Mouse (Mus musculus) spleen, postnatal 4 days (tissue): Measurements from ENCODE around the gene Gcm1.

Experiments
- DNase-seq, 2 experiments: peaks; one replicate each; pipeline ENCODE4 v3.0.0; 2022; ENCODE audit warnings: low spot score in 2 of 2

The Gcm1 gene

GRCm38 (mm10) chr9:78051677-78052076, at the start of gene Gcm1:
Gcm1 (plus strand) TSS chr9:78051924.
- no peak for DNase-seq

DNA sequence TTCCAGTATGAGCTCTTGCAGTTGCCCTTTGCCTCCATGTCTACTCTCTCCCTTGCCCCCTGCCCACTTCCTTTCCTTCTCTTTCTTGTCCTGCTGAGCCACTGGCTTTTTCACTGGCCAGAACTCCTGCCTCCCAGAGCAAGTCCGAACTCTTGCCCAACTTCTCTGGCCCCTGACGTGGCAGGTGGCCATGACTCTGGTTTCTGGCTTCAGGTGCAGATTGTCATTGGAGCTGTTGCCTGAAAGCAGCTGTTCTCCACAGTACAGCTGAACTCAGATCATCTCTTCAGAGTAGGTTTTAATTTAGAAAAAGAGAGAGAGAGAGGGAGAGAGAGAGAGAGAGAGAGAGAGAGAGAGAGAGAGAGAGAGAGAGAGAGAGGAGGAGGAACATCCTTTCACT, 48.4 kb upstream of the Gcm1 start:
- no peak for DNase-seq

DNA sequence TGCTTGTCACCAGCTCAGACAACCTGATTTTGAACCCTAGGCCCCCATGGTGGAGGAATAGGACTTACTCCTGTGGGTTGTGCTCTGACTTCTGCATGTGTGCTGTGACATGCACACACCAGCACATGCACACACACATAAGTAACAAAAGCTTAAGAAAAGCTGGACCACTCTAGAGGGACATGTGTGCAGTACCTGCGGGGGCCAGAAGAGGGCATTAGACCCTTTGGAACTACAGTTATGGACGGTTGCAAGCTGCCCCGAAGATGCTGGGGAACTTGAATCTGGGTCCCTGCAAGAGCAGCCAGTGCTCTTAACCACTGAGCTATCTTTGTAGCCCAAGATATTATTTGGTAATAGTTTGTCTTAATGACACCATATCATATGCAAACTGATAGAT, 46.2 kb upstream of the Gcm1 start:
- peak; percentile 57 to 79 for DNase-seq

DNA sequence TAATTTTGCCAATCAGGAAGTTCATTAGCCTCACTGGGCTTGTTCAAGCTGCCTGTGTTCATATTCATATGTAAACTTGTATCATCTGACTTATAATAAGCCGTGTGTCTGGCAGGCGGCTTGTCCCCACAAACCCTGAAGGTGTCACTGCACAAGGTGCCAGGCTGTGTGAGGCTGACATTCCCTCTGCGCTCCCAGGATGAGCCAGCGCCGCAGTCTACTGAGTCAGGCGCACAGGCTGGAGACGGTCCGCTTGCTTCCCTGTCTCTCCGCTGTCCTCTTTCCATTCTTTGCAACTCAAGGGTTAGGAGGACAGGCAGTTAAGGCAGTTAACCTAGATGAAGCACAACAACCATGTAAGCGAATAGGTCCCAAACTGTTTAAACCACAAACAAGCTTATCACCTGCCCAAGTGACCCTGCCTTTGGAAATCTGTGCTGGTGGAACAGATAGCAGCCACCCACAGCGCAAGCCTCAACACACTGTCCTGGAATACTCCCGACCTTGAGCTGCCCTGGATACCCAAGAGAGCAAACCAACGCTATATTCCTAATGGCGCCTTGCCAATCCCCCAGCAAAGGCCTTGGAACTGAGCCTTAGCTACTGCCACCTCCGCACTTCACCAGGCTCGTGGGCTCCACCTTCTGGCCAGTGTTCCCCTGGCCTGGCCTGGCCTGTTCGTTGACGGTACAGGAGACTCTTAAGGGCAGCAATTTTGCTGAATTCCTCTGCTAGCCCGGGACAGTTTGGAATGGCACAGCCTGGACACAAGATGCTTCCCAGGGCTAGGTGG, 45.3 kb upstream of the Gcm1 start:
- peak; percentile 77 to 89 for DNase-seq

DNA sequence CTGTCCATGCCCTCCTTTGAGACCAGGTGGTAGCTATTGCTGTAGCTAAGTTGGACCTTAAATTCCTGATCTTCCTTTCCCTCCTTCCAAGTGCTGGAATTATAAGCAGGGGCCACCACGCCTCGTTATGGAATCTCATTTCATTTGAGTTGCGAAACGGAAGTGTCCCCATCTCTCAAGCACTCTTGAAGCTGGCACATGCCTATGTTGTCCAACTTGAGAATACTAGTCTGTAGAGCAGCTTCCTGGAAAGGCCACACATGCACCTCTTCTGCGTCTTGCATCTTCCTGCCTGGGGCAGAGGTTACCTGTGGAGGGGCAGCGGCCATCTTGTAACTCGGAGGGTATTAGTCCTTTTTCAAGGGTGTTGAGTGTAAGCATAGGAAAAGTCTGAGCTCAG, 42.3 kb upstream of the Gcm1 start:
- no peak for DNase-seq

DNA sequence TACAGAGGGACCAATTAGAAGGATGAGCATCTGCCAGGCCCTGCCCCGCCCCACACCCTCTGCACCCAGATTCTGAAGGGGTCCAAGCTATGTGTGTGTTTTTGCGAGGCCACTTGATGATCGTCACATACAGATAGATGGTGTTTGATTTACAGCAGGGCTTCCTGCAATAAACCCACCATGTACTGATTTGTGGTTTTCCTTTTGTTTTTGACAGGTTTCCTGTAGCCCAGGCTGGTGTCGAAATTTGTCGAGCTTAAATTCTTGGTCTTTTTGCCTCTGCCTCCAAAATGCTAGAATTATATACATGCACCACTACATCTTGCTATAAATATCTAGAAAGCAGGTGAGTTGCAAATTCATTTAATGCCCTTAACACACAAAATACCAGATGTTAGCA, 41.5 kb upstream of the Gcm1 start:
- DNase-seq, result no peak

GRCm38 (mm10) chr9:78010707-78011106, 41.0 kb upstream of the Gcm1 start:
- no peak for DNase-seq

GRCm38 (mm10) chr9:78012066-78012465, 39.7 kb upstream of the Gcm1 start:
- DNase-seq, result no peak

DNA sequence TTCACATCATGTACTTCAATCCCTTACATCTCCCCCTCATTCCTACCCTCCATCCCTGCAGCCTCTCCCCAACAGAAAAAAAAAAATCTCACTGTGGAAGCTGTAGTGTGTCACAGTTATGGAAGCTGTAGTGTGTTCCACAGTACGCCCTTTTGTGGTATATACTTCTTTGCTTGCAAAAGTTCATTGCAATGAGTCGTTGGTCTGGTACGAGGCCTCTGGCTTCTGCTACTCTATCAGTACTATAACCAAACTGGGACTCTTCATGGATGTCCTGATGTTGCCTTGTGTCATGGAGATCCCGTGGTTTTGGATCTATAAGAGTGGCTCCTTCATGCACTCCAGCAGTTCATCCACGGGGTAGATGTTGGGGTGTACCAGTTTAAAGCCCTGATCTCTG, 39.0 kb upstream of the Gcm1 start:
- DNase-seq, result no peak

DNA sequence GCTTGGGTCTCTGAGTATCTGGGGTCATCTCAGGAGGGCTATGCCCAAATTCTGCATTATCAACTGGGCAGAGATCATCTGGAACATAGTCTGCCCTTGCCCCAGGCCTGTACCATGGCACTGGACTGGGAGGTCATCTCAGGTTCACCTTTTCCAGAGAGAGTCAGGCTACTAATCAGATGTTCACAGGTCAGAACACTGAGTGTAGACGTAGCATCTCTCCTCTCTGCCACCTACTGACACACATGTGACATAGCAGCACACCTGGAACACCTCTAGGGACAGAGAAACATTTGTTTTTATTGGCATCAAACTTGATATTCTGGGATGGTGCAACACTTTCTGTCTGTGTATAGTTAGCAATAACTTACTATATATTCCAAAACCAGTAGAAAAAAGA, 37.9 kb upstream of the Gcm1 start:
- DNase-seq, result no peak

GRCm38 (mm10) chr9:78015816-78016215, 35.9 kb upstream of the Gcm1 start:
- DNase-seq, result no peak

DNA sequence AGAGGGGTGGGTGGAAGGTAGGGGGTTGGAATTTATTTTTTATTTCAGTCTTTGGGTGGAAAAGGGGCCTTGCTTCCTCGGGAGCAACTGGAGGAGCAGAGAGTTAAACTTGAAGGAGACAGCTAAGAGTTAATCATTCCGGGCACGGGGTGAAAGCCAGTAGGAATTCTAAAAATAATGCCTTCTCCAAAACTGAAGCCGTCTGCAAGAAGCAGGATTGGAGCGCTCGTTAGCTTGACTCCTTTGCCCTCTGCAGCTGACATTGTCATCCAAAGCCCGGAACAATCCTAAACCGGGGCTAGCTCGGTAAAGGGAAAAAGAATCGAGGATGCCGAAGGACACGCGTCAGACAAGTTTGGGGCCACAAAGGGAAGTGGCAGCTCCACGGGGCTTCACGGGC, 35.4 kb upstream of the Gcm1 start:
- no peak for DNase-seq

DNA sequence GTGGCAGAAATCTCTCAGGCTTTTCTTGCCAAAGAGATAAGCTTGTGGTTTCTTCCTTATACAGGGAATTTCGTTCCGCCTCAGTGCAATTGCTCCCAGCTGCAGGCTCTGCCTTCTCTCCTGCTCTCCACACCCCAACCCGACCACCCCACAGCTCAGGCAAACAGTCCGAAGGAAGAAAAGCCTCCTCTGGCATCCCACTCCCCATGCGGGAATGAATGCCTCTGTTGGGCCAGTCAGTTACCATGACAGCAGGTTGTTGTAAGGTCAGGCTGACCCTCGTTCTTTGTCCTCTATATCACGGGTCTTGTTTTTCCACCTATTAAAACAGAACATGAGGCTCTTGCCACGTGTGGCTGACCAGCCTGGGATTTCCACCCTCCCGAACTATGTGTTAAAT, 30.5 kb upstream of the Gcm1 start:
- no peak for DNase-seq

- DNase-seq, result no peak
These were observed 29.4 kb upstream of the Gcm1 start for GRCm38 (mm10) chr9:78022187-78022945.

DNA sequence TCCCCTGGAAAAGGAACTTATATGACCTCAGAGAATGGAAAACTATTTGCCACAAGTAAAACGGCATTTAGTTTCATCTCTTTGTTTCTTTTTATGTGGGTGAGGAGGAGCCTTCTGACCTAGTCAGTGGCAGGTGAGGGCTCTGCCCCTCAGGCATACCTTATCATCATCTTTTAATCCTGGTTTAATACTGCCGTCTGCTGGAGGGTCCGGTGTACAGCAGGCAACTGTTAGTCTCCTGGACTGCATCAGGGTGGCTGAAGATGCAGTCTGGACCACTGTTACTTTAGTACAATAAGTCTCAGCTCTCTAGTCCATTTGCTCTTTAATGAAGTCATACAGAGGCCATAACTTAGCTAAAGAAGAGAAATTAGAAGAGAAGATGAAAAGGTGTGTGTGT, 26.9 kb upstream of the Gcm1 start:
- DNase-seq, result peak; percentile 44 to 75

GRCm38 (mm10) chr9:78027099-78027498, 24.6 kb upstream of the Gcm1 start:
- no peak for DNase-seq

- no peak for DNase-seq
These were observed 20.8 kb upstream of the Gcm1 start for GRCm38 (mm10) chr9:78030835-78031456.

DNA sequence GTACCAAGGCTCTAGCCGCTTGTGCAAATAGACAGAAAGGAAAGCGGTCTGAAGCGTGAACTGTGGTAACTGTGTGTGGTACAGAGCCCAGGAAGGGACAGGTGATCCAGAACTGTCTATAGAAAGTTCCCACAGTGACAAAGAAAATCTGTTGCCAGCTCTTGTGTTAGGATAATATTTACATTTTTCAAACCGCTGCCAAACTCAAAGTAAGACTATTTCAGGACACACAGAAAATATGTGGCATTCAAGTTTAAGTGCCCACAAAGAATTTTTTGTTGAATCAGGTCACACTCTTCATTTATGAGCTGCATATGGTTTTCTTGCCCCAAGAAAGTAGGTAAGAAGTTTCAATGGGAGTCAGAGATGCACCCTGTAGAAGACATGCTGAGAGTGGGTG, 18.8 kb upstream of the Gcm1 start:
- no peak for DNase-seq

DNA sequence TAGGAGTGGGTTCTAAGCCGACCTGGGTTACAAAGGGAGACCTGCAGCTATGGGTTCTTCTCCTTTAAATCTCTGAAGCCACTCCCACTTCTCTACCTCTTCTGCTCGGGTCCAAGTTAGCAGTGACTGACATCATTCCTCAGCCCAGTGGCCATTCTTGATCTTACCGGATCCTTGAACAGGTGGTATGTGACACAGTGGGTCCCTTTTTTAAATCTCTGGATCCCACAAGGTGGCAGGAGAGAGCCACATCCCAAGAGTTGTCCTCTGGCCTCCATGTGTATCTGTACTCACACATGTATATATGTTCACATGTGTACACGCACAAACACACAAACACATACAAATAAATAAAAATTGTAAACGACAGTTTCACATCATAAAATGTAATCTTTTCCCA, 16.4 kb upstream of the Gcm1 start:
- no peak for DNase-seq

DNA sequence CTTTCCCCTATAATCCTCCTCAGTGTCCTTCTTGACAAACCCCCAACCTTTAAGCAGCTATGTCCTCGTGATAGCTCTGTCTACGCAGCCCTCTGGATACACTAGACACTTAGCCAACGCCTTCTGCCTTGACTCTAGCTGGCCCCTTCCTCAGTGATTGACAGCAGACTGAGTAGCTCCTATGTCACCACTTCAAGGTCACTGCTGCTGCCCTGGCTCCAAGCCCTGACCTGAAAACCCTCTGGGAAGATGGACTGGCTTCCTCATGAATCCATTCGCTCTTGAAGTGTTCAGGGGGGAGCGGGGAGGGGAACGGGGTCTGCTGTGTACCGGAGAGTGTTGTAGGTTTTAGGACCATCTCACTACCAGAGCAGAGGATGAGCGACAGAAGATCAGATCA, 15.9 kb upstream of the Gcm1 start:
- no peak for DNase-seq

DNA sequence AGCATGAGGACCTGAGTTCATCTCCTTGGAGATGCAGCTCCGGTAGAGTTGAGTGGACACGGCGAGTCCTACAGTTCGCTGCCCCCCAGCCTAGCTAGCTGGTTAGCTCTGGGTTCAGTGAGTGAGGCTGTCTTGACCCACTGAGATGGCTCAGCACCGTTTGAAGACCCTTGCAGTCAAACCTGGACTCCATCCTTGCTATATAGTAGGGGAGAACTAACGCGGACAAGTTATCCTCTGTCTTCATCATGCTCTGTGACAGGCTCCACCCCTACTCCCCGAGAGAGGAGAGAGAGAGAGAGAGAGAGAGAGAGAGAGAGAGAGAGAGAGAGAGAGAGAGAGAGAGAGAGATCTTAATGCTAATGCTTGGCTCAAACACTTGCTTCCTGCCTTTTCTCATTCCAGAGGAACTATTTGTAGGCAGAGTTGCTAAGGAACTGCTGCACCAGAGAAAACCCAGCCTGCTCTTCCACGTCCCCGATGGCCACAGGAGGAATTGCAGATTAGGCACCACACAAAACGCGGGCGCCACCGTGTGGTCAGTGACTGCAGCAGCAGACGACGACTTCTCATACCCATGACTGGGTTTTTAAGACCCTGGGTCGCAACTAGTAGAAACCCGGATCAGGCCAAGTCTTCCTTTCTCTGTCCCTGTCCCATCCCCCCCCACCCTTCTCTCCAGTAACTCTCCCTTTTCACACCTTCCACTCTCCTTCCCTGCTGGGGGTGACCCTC, 12.8 kb upstream of the Gcm1 start:
- DNase-seq, result peak; percentile 72 to 91

DNA sequence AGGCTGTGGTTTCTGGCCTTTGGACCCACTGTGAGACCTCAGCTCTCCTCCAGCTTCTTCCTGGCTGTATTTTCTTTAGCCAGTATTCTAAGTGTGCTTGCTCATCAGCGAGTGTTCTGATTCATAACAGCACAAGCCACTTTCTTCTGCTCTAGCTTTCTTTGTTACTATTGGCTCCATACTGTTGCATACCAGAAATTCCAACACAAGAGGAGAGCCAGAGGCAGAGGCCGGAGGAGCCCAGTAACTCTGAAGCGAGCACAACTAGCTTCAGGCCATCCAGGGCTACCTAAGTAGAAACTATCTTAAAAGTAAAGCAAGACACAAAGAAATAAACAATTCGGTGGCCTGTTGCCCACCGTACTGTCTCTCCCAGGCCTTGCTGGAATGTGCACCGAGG, 6.6 kb upstream of the Gcm1 start:
- DNase-seq, result no peak
